Mouse (Mus musculus) urinary bladder, adult 18-20 months (tissue): ENCODE results near the gene Syt6.

Source experiments
- DNase-seq, 2 experiments: peaks; one replicate each; pipeline ENCODE4 v3.0.0; 2022; ENCODE audit warnings: low spot score in 2 of 2, mixed read lengths in 2 of 2

The Syt6 gene

DNA sequence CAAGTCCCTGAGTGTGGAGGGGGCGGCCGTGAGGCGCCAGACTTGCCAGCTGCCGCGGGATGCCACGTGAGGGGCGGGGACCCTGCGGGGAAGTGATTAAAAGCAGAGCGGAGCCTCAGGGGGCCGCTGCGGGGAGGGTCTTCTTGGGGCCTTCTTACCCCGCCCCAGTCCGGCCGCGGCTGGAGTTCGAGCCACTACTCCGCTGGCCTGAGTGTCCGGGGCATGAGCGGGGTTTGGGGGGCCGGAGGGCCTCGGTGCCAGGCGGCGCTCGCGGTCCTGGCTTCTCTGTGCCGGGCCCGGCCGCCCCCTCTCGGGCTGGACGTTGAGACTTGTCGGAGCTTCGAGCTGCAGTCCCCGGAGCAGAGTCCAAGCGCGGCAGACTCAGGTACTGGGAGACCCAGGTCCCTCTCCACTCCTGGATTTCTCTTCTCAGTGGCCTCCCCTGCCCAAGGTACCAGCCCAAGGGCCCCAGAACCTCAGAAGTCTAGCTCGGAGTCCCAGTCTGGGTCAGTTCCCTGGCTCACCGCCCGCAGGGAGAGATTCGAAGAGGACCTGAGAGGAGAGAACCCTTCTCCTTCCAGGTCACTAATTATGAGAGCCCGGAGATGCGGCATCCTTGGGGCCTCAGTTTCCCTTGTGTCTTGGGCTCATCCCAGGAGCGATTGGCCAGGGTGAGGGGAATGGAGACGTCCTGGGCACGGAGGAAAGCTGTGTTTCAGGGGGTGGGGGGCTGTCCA is at the start of gene Syt6:
TSS of gene Syt6 (plus strand) at position 76 of the 737 bp plus-strand sequence.
- DNase-seq = no peak

DNA sequence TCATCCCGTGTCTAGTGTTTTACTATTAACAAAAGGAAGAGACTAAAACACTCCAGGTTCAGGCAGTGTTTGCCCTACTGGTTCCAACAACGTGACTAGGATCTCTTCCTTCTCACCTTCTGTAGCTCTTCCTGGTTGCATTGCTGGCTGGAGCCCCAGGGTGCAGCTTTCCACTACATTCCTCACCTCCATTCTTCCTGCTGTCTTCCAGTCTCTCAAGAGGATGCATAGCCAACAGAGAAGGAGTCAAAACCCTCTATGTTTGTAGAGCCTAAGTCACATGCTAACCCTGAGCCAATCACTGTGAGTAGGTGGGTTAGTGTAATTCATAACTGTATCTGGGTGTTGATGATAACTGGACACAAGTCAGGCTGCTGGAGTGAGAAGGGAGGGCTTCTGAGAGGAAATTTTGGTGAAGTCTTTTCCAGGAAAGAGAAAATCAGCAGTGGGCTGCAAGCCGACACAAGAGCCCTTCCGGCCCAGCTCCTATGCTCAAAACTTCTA is 48.8 kb upstream of the Syt6 start:
- DNase-seq = no peak

DNA sequence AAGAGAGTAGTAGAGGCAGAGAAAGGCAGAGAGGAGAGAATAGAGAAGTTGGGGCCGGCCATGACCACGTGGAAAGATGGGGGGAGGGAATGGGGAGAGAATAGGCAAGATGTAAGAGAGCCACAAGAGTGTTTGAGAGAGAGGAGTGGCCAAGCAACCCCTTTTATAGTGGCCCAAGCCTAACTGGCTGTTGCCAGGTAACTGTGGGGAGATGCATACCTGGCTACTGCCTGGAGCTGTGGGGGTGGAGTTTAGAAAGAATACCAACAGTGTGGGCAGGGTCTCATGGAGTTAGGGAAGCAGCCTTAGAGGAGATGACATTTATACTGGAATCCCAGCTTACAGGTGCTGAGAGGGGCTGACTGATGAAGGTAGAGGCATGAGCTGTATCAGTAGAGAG is 48.2 kb upstream of the Syt6 start:
- no peak for DNase-seq

DNA sequence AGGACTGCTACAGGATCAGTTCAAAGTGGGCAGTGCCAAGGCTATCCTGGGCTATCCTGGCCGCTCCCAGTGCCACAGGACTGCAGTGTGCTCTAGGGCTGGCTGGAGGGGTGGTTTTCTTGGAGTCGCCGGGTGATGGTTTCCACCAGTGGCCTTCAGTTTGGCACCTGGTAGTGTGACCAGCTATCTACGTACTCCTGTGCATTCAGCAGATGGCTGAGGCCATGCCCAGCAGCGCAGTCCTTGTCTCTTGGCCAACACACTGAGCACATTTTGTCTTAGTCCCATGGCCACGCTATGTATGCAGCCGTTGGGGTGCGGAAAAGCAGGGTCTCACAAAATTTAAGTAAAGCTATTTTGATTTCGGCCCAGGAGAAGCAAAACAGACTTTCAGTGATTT is 41.0 kb upstream of the Syt6 start:
- no peak for DNase-seq

DNA sequence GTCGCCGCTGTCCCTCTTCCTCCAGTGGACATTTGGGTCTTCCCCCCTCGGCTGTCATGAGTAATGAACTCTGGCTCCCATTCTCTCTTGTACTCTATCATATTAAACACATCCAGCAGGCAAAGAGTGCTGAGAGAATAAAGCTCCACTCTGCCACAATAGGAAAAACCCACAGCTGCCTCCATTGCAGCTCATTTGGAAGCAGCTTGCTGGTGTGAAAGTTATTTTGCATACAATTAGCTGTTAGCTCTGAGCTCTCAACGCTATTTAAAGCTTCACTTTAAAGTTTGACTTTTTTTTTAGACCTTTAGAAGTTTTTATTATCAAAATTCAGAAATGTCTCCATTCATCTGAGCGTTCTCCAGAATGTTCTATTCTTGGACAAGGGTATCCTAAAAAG is 39.8 kb upstream of the Syt6 start:
- DNase-seq = no peak

DNA sequence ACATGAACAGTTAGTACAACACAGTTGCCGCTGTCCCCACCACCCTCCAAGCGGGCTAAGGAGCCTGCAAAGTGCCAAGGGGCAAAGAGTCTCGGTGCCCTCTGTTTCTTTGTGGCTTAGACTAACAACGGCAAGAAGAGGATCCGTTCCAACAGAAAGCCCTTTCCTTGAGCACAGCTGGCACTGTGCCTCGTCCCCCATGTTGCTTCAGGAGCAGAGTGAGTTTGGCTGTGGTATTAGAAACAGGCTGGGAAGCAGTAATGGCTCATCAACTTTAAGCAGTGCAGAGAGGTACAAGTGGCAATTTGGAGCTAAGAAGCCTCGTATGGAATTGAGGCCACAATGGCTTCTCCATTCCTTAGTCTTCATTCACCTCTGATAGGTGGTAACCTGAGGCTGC is 35.9 kb upstream of the Syt6 start:
- no peak for DNase-seq

DNA sequence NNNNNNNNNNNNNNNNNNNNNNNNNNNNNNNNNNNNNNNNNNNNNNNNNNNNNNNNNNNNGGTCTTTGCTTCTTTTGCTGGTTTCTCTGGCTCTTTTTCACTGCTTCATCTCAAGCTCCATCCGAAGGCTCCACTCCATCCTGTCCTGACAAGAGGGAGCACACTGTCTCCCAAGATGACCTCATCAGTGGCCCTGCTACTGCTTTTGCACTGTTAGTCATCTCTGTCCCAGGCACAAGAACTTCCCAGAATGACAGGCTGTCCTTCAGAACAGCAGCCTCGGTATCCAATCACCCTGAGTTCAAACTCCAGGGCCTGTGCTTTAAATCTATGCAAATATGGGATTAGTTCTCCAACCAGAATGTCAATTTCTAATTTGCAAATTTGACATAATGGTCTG is 28.9 kb upstream of the Syt6 start:
- DNase-seq = no peak

DNA sequence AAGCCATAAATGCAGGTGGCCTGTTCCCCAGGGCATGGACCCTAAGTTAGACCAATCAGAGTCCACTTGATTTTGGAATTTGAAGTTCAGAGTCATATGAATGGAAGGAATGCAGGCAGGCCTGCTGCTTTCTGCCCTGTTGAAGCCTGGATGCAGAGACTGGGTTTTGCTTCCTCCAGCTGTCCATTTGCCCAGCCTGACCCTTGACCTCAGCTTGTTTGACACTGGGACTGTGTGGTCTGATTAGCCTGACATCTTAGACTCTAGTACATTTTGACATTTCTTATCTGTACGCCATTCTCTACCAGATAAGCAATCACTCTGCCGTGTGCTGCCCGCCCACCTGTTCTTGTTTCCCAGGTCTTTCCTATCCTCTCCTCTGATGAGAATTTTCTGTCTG is 28.4 kb upstream of the Syt6 start:
- DNase-seq = no peak

DNA sequence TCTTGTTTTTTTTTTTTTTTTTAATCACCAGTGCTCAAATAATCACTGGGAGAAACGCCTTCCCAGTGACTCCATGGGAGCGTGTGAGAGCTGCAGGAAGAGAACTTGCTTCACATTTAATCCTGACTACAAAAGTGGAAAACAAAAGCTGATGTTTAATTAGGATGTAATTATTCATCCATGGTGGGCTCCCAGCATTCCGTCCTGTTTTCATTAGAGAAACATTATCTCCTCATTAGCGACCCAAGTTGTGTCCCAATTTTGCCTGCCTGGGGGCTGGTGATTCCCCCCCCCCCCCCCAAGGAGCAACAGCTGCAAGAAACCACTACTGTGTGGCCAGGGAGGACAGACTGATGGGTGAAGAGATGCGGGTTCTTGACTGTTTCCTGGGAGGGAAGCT is 24.8 kb upstream of the Syt6 start:
- no peak for DNase-seq

DNA sequence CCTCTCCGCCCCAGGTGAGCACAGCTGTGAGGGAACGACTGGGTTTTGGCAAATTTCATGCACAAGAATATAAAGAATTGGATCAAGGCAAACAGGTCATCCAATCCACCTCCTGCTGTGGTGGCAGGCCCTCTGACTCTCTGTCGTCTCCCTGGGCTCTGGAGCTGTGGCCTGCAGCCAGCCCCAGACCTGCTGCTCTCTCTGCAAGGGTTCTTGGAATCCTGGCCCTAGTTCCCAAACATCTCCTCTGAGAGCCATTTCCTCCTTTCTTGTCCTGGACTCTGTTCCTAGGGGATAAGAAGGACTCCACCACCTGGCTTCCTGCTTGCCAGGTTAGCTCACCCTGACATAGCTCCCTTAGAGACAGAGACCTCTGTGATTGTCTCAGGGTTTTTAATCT is 7.8 kb upstream of the Syt6 start:
- no peak for DNase-seq

DNA sequence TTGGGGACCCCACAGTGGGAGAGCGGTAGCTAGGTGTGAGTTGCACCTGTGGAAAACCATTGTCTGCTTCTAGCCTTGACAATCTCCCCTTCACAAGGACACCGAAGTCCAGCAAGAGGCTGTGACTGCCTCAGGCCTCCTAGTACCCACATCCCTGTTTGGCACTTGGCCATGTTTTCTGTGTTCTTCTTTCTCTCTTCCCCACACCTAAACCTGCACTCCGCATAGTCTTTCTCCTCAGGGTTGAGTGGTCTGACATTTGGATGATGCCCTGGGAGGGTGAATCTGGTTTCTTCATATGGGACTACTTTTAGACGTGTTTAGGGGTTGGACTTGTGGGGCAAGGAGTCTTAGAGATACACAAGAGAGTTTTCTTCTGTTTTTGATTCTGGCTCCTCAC is 2.5 kb upstream of the Syt6 start:
- DNase-seq = no peak

DNA sequence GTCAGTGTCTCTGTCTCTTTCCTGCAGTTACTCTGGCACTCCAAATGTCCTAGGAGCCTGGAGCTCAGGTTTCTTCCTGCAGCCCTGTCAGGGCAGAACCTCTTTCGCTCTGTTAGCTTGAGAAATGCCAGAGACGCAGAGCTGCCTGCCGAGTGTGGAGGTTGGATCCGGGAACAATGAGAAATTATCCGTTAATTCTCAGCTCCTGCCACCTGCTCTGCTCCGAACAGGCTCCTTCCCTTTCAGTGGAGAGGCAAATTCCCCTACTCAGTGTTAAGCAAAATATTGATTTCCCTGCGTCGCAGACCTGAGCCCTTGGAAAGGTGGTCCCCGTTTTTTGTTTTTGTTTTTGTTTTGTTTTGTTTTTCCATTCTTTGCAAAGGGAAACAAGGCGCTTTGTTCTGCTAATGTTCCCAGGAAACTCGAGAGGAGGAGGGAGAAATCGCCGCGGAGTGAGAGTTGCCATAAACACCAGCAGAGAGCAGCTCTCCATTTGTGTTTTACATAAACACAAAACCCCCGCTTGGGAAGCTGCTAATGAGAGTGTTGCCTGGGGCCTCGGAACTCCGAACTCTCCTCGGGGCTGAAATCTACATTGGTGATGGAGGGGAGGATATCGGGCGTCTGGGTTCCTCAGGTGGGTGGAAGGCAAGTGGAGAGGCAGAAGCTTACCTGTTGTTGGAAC is 1.8 kb upstream of the Syt6 start:
- no peak for DNase-seq

DNA sequence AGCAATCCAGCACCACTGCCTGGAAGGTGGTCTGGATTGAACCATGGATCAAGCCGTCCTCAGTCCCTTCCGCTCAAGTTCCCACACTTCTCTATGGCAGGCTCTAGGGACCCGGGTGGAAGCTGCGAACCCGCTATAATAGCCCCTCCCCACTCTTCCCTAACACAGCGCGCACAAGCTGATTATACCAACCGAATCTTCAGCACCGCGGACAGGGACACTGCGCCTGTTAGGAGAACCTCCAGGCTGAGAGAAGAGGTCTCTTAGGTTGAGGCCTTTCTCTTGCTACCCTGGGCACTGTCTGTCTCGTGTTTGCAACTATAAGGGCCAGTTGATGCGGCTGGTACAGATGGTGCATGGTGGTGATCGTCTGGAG is 1.3 kb upstream of the Syt6 start:
- DNase-seq = peak; percentile 18 to 41

DNA sequence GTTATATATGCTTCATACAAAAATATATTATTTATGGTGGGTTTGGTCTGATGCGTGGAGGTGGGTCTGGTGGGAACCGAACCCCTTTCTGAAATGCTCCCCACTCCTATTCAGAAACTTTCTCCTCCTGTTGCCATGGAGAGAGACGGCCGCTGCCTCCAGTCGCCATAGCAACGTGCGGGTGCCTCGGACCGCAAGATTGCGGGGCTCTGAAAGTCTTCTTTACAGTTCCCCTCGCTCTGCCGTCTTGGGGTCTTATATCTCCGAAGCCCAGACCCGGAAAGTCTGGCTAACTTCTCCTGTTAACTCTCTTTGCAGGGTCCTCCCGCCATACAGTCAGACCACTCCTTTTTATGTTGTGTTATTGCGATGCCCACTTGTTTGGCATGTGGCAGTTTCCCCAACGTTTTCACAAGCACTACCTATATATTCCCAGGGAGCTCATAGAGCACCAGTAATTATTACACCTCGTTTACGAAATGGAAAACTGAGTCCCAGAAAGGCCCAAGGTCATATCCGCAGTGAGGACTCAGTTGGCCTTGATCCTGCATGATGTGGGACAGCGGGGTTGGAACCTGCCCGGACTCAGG is 370 bp upstream of the Syt6 start:
- no peak for DNase-seq

DNA sequence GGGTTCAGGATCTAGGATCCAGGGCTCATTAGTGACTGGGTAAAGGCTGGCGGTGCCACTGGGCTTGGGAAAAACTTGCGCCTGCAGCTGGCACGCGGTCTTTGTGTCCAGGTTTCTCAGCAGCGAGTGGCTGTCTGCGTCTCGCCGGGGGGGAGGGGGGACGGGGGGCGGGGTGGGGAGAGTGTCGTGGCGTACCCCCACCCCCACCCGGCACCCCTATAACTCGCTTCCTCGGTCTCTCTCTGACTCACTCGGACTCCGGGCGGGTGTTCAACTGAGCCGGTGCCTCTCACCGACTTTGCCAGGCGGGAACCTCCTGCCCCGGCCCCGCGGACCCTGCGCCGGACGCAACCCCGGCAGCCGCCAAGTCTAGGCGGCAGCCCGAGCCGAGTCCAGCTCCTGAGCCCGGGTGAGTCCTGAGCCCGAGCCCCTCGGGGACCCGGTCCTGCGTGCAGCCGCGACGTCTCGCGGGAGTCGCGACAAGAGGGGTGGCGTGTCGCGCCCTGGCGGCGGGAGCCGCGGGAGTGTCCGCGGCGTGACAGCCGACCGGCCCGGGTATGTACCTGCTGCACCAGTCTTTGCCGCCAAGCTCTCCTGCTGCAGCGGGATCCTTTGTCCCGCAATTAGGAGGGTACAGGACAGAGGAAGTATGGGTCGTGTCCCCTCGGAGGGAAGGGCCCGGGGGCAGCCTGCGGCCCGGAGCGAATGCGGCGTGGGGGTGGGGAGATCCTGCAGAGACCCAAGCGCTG is 1.0 kb downstream of the Syt6 start:
- peak in 1 of 2 experiments; percentile 10 for DNase-seq

DNA sequence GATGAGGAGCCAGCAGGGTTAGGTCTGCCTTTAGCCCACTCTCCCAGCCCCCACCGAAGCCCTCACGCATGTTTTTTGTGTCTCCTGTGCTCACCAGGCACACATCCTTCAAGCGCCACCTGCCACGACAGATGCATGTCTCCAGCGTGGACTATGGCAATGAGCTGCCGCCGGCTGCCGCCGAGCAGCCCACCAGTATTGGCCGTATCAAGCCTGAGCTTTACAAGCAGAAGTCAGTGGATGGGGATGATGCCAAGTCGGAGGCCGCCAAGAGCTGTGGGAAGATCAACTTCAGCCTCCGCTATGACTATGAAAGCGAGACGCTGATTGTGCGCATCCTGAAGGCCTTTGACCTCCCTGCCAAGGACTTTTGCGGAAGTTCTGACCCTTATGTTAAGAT is 12.1 kb downstream of the Syt6 start:
- DNase-seq = no peak

DNA sequence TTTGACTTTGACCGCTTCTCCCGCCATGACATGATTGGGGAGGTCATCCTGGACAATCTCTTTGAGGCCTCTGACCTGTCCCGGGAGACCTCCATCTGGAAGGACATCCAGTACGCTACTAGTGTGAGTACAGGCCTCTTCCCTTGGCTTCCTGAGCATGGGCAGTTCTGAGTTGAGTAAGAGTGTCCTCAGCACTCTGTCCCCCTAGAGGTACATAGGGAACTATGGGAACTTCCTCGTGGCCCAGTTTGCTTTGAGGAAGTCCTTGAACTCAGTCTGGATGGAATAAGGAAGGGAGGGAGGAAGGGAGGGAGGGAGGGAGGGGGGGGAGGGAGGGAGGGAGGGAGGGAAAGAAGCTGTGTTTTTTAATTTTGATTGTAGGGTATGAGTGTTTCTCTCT is 12.6 kb downstream of the Syt6 start:
- no peak for DNase-seq

DNA sequence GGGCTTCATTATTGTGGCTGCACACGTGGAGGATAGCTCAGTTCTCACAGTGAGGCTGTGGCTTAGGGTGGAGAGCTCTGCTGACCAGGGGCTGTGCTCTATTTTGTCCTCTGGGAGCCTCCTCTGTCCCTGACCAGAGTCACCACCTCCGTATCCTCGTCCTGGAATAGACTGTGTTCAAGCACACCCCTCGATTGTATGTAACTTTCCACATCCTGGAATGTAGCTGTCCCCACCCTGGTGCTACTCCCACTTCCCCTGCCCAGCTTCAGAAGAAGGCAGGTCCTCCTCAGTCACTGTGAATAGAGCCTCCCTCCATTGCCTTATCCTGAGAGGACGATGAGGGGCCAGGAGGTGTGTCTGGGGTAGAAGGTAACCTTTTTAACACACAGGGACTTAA is 14.6 kb downstream of the Syt6 start:
- no peak for DNase-seq

DNA sequence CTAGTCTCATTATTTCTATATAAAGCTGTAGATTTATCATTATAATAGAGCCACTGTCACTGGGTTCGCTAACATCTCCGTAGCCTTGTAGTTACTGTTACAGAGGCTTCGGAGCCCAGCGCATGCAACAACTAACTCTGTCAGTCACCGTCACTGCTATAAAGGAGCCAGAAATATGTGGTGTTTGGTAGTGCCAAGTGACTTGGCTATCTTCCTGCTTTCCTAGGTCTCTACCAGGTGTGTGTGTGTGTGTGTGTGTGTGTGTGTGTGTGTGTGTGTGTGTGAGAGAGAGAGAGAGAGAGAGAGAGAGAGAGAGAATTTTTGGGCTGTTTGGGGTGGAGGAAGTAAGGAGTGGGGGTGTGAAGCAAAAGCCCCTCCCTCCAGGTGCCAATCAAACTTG is 17.6 kb downstream of the Syt6 start:
- DNase-seq = no peak

DNA sequence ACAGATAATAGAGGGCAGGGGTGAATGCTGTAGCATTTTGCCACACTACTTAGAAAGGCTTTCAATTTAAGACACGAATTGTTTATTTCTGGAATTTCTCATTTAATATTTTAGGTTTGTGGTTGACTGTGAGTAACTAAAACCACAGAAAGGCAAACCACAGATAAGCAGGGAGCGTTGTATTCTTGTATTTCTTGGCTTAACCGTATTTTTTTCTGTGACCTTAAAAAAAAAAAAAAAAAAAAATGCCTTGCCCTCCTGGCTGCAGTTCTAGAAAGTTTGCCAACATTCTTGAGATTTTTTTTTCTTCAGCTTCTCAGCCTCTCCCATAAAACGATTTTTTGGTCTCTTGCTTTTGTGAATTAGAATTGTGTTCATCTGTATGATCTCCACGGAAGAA is 18.6 kb downstream of the Syt6 start:
- no peak for DNase-seq

DNA sequence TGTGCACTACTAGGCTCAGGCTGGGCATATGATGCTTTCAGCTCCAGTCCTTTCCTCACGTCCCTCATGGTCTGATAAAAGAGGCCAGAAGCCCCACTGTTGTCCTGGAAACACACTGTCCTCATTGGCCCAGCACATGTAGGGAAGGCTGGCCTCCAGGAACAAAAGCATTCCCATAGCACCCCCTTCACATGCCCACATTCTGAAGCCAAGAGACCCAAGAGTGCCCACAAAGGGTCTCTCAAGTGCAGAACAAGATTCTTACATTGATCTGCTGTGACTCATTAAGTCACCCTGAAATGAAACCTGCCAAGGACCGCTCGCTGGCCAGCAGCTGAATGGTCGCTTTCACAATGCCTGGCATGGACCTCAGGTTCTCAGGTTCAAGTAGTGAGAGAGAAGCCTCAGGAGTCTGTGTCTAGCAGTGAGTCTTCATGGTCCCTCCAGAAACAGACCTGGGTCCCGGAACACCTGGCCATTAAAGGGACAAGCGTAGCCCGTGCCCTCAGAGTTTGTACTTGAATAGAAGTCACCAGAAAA is 20.3 kb downstream of the Syt6 start:
- DNase-seq = no peak

DNA sequence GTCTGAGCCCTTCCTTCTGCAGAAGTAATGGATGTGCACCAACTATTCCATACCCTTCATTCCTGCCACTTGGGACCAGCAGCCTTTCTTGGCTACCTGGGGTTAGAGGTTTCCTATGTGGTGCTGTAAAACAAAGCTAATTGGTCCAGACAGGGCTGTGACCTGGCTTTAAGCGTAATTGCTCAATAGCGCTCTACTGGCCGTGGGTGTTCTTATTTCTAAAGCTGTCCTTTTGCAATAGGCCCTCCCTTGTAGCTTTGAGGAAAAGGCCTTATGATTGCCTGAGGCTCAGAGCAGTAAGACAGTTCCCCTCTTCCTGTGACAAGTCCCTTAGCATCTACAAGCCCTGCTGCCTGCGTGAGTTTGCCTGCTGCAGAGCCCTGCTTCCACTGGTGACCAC is 22.6 kb downstream of the Syt6 start:
- no peak for DNase-seq
